Mouse (Mus musculus): Measurements from ENCODE around the gene Pkhd1.
"Not testable (repeated sequence)": the region's sequence is repeated elsewhere in the genome, so short reads cannot be mapped to it uniquely, and the experiment has no call there.

Pkhd1 gene

GRCm38 (mm10) chr1:20486087-20486486 is 131.8 kb downstream of the Pkhd1 start:
- no peak for DNase-seq (ENCODE audit: low read depth)

- no peak for DNase-seq (ENCODE audit: low read depth)
Observed at GRCm38 (mm10) chr1:20481843-20482242, 136.0 kb downstream of the Pkhd1 start.

- DNase-seq (ENCODE audit: low read depth), result no peak
Observed at GRCm38 (mm10) chr1:20478695-20479094, 139.2 kb downstream of the Pkhd1 start.

- DNase-seq (ENCODE audit: low read depth), result no peak
Observed at GRCm38 (mm10) chr1:20478266-20478659, 139.6 kb downstream of the Pkhd1 start.

- no peak for DNase-seq (ENCODE audit: low read depth)
Observed at GRCm38 (mm10) chr1:20477561-20478265, 140.2 kb downstream of the Pkhd1 start.

GRCm38 (mm10) chr1:20470770-20471169 is 147.1 kb downstream of the Pkhd1 start:
- DNase-seq (ENCODE audit: low read depth), result no peak

GRCm38 (mm10) chr1:20470317-20470716 is 147.5 kb downstream of the Pkhd1 start:
- DNase-seq (ENCODE audit: low read depth), result no peak

GRCm38 (mm10) chr1:20466481-20466880 is 151.4 kb downstream of the Pkhd1 start:
- DNase-seq (ENCODE audit: low read depth), result no peak

GRCm38 (mm10) chr1:20454621-20455020 is 163.2 kb downstream of the Pkhd1 start:
- no peak for DNase-seq (ENCODE audit: low read depth)

GRCm38 (mm10) chr1:20450074-20450473 is 167.8 kb downstream of the Pkhd1 start:
- DNase-seq (ENCODE audit: low read depth), result no peak

- DNase-seq (ENCODE audit: low read depth), result not testable (repeated sequence)
Observed at GRCm38 (mm10) chr1:20432026-20432425, 185.8 kb downstream of the Pkhd1 start.

- no peak for DNase-seq (ENCODE audit: low read depth)
Observed at GRCm38 (mm10) chr1:20429056-20429394, 188.8 kb downstream of the Pkhd1 start.

GRCm38 (mm10) chr1:20428370-20429055 is 189.4 kb downstream of the Pkhd1 start:
- no peak for DNase-seq (ENCODE audit: low read depth)

GRCm38 (mm10) chr1:20409411-20409967 is 208.4 kb downstream of the Pkhd1 start:
- DNase-seq (ENCODE audit: low read depth), result no peak

GRCm38 (mm10) chr1:20398319-20398718 is 219.5 kb downstream of the Pkhd1 start:
- no peak for DNase-seq (ENCODE audit: low read depth)

GRCm38 (mm10) chr1:20364437-20364836 is 253.4 kb downstream of the Pkhd1 start:
- DNase-seq (ENCODE audit: low read depth), result no peak

- no peak for DNase-seq (ENCODE audit: low read depth)
Observed at GRCm38 (mm10) chr1:20344651-20345050, 273.2 kb downstream of the Pkhd1 start.

- peak; percentile 23 for DNase-seq (ENCODE audit: low read depth)
Observed at GRCm38 (mm10) chr1:20311485-20311884, 306.4 kb downstream of the Pkhd1 start.

- no peak for DNase-seq (ENCODE audit: low read depth)
Observed at GRCm38 (mm10) chr1:20310925-20311324, 306.9 kb downstream of the Pkhd1 start.

GRCm38 (mm10) chr1:20306116-20306515 is 311.7 kb downstream of the Pkhd1 start:
- DNase-seq (ENCODE audit: low read depth), result no peak

- DNase-seq (ENCODE audit: low read depth), result no peak
Observed at GRCm38 (mm10) chr1:20302943-20303578, 314.8 kb downstream of the Pkhd1 start.

- DNase-seq (ENCODE audit: low read depth), result no peak
Observed at GRCm38 (mm10) chr1:20302187-20302942, 315.5 kb downstream of the Pkhd1 start.

Data from induced T-regulatory cell, adult 2 months (primary cell).